8 mouse cellular contexts compared by ENCODE assay signal in genomic region chr11:69663795-69664194, GRCm38 (mm10). TPM values are rescaled to one million over a fixed set of nuclear protein-coding genes. Genes with fewer than 3 reads are reported as not detected.
DNase-seq lines count a peak whose midpoint lies in the region; ATAC-seq and TF ChIP-seq lines count a peak whose summit lies in the region.
"Had no signal": no experiment of that assay in that cellular context is flagged by ENCODE, and none has a peak within 500 bp of the region (broad histone marks: within the 10 kb centered on the region; RNA-seq: fewer than 3 reads in every experiment).

No protein-coding gene starts in this region.

- 41% methylated on average over 6 of the region's 6 CpGs for WGBS in liver, adult 2 months
- 86% methylated on average over 6 of the region's 6 CpGs for WGBS in heart, embryonic 15.5 days
- 91% methylated on average over 6 of the region's 6 CpGs for WGBS in midbrain, embryonic 13.5 days

- peak; percentile 68 for DNase-seq in liver, adult 2 months (ENCODE audit: extremely low read depth, low read depth, low spot score)
- DNase-seq in liver = no peak
- peak; percentile 51 for DNase-seq in adrenal gland, postnatal 25 days
- no peak for DNase-seq in retina, embryonic 14.5 days (ENCODE audit: low spot score)
- no peak for DNase-seq in spleen, postnatal 4 days (ENCODE audit: low spot score in 2 of 2)

- H3K79me2 ChIP-seq in liver, adult 2 months (ENCODE audit: control insufficient read depth, insufficient read depth, low read length) = no peaks in the 10 kb centered on the region; the same call in 1 of the 2 replicates

- H3K36me3 ChIP-seq in liver, adult 2 months (ENCODE audit: control insufficient read depth, insufficient read depth, low read length) = peaks cover 16% of the 10 kb centered on the region
- peaks cover 60% of the 10 kb centered on the region for H3K36me3 ChIP-seq in heart, embryonic 15.5 days
- H3K36me3 ChIP-seq in midbrain, embryonic 13.5 days = peaks cover 60% of the 10 kb centered on the region

- H3K4me1 ChIP-seq in liver, adult 2 months (ENCODE audit: control insufficient read depth, insufficient read depth, low read length) = peaks cover 9% of the 10 kb centered on the region
- peaks cover 22% of the 10 kb centered on the region for H3K4me1 ChIP-seq in heart, embryonic 15.5 days (replicated peaks)
- H3K4me1 ChIP-seq in midbrain, embryonic 13.5 days (replicated peaks) = peaks cover 32% of the 10 kb centered on the region

- H3K4me2 ChIP-seq in heart, embryonic 15.5 days = no peak overlapping the region
- no peak overlapping the region for H3K4me2 ChIP-seq in midbrain, embryonic 13.5 days (replicated peaks)

- TF ChIP-seq CTCF in liver, adult 2 months (IDR thresholded peaks at IDR 0.05; ENCODE audit: low read depth, low read length) = no peak

- H3K27me3 ChIP-seq in liver, adult 2 months (ENCODE audit: control insufficient read depth, insufficient read depth, low read length) = no peaks in the 10 kb centered on the region
- H3K27me3 ChIP-seq in heart, embryonic 15.5 days = no peaks in the 10 kb centered on the region
- no peaks in the 10 kb centered on the region for H3K27me3 ChIP-seq in midbrain, embryonic 13.5 days

- H3K9ac ChIP-seq in liver, adult 2 months (ENCODE audit: low read depth, low read length) = no peak overlapping the region
- no peak overlapping the region for H3K9ac ChIP-seq in heart, embryonic 15.5 days
- H3K9ac ChIP-seq in midbrain, embryonic 13.5 days (replicated peaks) = no peak overlapping the region

- no peaks in the 10 kb centered on the region for H3K9me3 ChIP-seq in heart, embryonic 15.5 days (replicated peaks)
- H3K9me3 ChIP-seq in midbrain, embryonic 13.5 days = no peaks in the 10 kb centered on the region

- ATAC-seq in heart, embryonic 15.5 days (replicated peaks; ENCODE audit: insufficient number of reproducible peaks, insufficient read depth, low FRiP score, low read depth) = no peak
- ATAC-seq in midbrain, embryonic 13.5 days = no peak

- no peak overlapping the region for H3K4me3 ChIP-seq in liver, adult 2 months (ENCODE audit: insufficient read depth, low read depth, low read length)
- H3K4me3 ChIP-seq in heart, embryonic 15.5 days = no peak overlapping the region
- H3K4me3 ChIP-seq in midbrain, embryonic 13.5 days (replicated peaks) = no peak overlapping the region; the same call in 1 of the 2 replicates

- TF ChIP-seq POLR2A in liver, adult 2 months (IDR thresholded peaks at IDR 0.05; ENCODE audit: extremely low read depth, insufficient read depth, low read length) = no peak

- H3K27ac ChIP-seq in liver, adult 2 months (replicated peaks; ENCODE audit: insufficient read depth, low read depth, low read length) = peak overlapping the region; percentile 17
- peak overlapping the region; percentile 95 for H3K27ac ChIP-seq in heart, embryonic 15.5 days
- peak overlapping the region; percentile 95 for H3K27ac ChIP-seq in midbrain, embryonic 13.5 days

RNA-seq across cellular contexts. Expression of gene Mpdu1, which starts 1.4 kb away (rescaled TPM):
- total RNA-seq in liver, adult 2 months (2014; rRNA removed) = 49.9 and 53.5 TPM in 2 replicates
- polyA plus RNA-seq in liver, adult 2 months (2012; rRNA removed) = 100 and 115 TPM in 2 replicates
- total RNA-seq in adrenal gland, postnatal 25 days (2021) = 123 and 137 TPM in 2 replicates
- polyA plus RNA-seq in heart, embryonic 15.5 days (2015; fragmentation: Nextera tagmentation; extraction: Ambion mirVana) = 38.8 and 48.1 TPM in 2 replicates
- polyA plus RNA-seq in midbrain, embryonic 13.5 days (2015; fragmentation: Nextera tagmentation; extraction: Ambion mirVana) = 103 and 104 TPM in 2 replicates

RNA-seq across cellular contexts. Expression of gene Cd68, which starts 2.2 kb away (rescaled TPM):
- total RNA-seq in liver, adult 2 months (2014; rRNA removed) = 4.5 and 6.0 TPM in 2 replicates
- 6.1 and 14.8 TPM in 2 replicates for polyA plus RNA-seq in liver, adult 2 months (2012; rRNA removed)
- 14.2 and 22.6 TPM in 2 replicates for total RNA-seq in adrenal gland, postnatal 25 days (2021)
- polyA plus RNA-seq in heart, embryonic 15.5 days (2015; fragmentation: Nextera tagmentation; extraction: Ambion mirVana) = 8.7 and 18.6 TPM in 2 replicates
- 6.1 and 7.3 TPM in 2 replicates for polyA plus RNA-seq in midbrain, embryonic 13.5 days (2015; fragmentation: Nextera tagmentation; extraction: Ambion mirVana)

RNA-seq across cellular contexts. Expression of gene Eif4a1, which starts 8.4 kb away (rescaled TPM):
- 370 and 386 TPM in 2 replicates for total RNA-seq in liver, adult 2 months (2014; rRNA removed)
- 184 and 221 TPM in 2 replicates for polyA plus RNA-seq in liver, adult 2 months (2012; rRNA removed)
- total RNA-seq in adrenal gland, postnatal 25 days (2021) = 624 and 654 TPM in 2 replicates
- 310 and 340 TPM in 2 replicates for polyA plus RNA-seq in heart, embryonic 15.5 days (2015; fragmentation: Nextera tagmentation; extraction: Ambion mirVana)
- 581 and 595 TPM in 2 replicates for polyA plus RNA-seq in midbrain, embryonic 13.5 days (2015; fragmentation: Nextera tagmentation; extraction: Ambion mirVana)

RNA-seq across cellular contexts. Expression of gene Sox15, which starts 8.7 kb away (rescaled TPM):
- not detected in 2 replicates for total RNA-seq in liver, adult 2 months (2014; rRNA removed)
- polyA plus RNA-seq in liver, adult 2 months (2012; rRNA removed) = 0.21 TPM in 1 of 2 replicates, not detected in the other
- total RNA-seq in adrenal gland, postnatal 25 days (2021) = 0.39 TPM in 1 of 2 replicates, not detected in the other
- 0.22 TPM in 1 of 2 replicates, not detected in the other for polyA plus RNA-seq in heart, embryonic 15.5 days (2015; fragmentation: Nextera tagmentation; extraction: Ambion mirVana)
- polyA plus RNA-seq in midbrain, embryonic 13.5 days (2015; fragmentation: Nextera tagmentation; extraction: Ambion mirVana) = 0.31 TPM in 1 of 2 replicates, not detected in the other
- polyA plus RNA-seq: cerebellum, adult 2 months had no signal

RNA-seq across cellular contexts. Expression of gene Senp3, which starts 18.1 kb away (rescaled TPM):
- 26.2 and 31.9 TPM in 2 replicates for total RNA-seq in liver, adult 2 months (2014; rRNA removed)
- 17.5 and 25.8 TPM in 2 replicates for polyA plus RNA-seq in liver, adult 2 months (2012; rRNA removed)
- 91.6 and 91.8 TPM in 2 replicates for total RNA-seq in adrenal gland, postnatal 25 days (2021)
- 47.1 and 54.8 TPM in 2 replicates for polyA plus RNA-seq in heart, embryonic 15.5 days (2015; fragmentation: Nextera tagmentation; extraction: Ambion mirVana)
- polyA plus RNA-seq in midbrain, embryonic 13.5 days (2015; fragmentation: Nextera tagmentation; extraction: Ambion mirVana) = 101 and 103 TPM in 2 replicates

Comparison
In these comparisons a context has a peak if more than half of its experiments do, and no peak if none do; other contexts are left out.
1. DNase-seq: peak in liver, adult 2 months (single experiment) and adrenal gland, postnatal 25 days (single experiment); none in liver (single experiment), retina, embryonic 14.5 days (single experiment) and spleen, postnatal 4 days (0 of 2).
2. H3K27ac ChIP-seq: peak in every context shown above with its lines; median percentile 95 in heart, embryonic 15.5 days; 95 in midbrain, embryonic 13.5 days; 17 in liver, adult 2 months.